Mouse (Mus musculus) thymus, adult 2 months (tissue): ENCODE results near the gene Pkd1. TPM values are rescaled to one million over a fixed set of nuclear protein-coding genes. Genes with fewer than 3 reads are reported as not detected.

Experiments used
- DNase-seq: peaks from one replicate; pipeline ENCODE4 v3.0.0; 2021
- H3K27ac ChIP-seq: fragments of 200-500 bp; 2 replicates; pipeline ENCODE4 v1.5.1; 2012; ENCODE audit warnings: low read length, control low read depth; ENCODE audit not compliant: control insufficient read depth, insufficient read depth
- H3K27me3 ChIP-seq: fragments of 200-500 bp; 2 replicates; pipeline ENCODE4 v1.6.1; 2012; ENCODE audit warnings: mild to moderate bottlenecking, low read length, moderate library complexity, mixed read lengths; ENCODE audit not compliant: control insufficient read depth, insufficient read depth
- H3K36me3 ChIP-seq: fragments of 200-500 bp; 2 replicates; pipeline ENCODE4 v1.6.1; 2012; ENCODE audit warnings: mild to moderate bottlenecking, low read length, moderate library complexity; ENCODE audit not compliant: control insufficient read depth, insufficient read depth
- H3K4me1 ChIP-seq: fragments of 200-500 bp; replicated peaks from 2 replicates; pipeline ENCODE4 v1.6.1; 2012; ENCODE audit warnings: low read length; ENCODE audit not compliant: control insufficient read depth, insufficient read depth
- H3K4me3 ChIP-seq: fragments of 200-500 bp; 2 replicates; pipeline ENCODE4 v1.5.1; 2012; ENCODE audit warnings: mild to moderate bottlenecking, low read length, control low read depth, moderate library complexity; ENCODE audit not compliant: control insufficient read depth, insufficient read depth
- CTCF ChIP-seq: fragments of 200-500 bp; IDR thresholded peaks from 2 replicates; pipeline ENCODE4 v1.5.1; 2012; ENCODE audit warnings: mild to moderate bottlenecking, control low read depth, low read length, moderate library complexity, borderline replicate concordance; ENCODE audit not compliant: control insufficient read depth, poor library complexity, insufficient read depth; ENCODE audit errors: extremely low read depth
- POLR2A ChIP-seq: fragments of 200-500 bp; IDR thresholded peaks from 2 replicates; pipeline ENCODE4 v1.6.1; 2012; ENCODE audit warnings: mild to moderate bottlenecking, low read length, control low read depth, moderate library complexity; ENCODE audit not compliant: control insufficient read depth, poor library complexity, insufficient read depth; ENCODE audit errors: extremely low read depth
- WGBS: fragments of 180-500 bp; shearing (Covaris S2); methylation state at CpG from one replicate; pipeline ENCODE4 v1.1.7; 2018; 5-methylcytosine and 5-hydroxymethylcytosine counted together
- polyA plus RNA-seq: library from polyadenylated mRNA; depleted of rRNA; stranded (reverse); fragments of >200 nt; gene quantifications from 2 replicates; pipeline ENCODE4 v1.2.3, GENCODE M21; 2012

Pkd1 gene
- polyA plus RNA-seq, 1 experiment: 92.8 TPM

GRCm38 (mm10) chr17:24527723-24528559 lies 21.7 kb upstream of the Pkd1 start, which contains the start of gene Traf7:
Gene Traf7, minus strand, starts transcription at chr17:24527938.
- WGBS: under 1% methylated on average over 40 of the region's 40 CpGs

GRCm38 (mm10) chr17:24528560-24528918 lies 21.1 kb upstream of the Pkd1 start:
- H3K4me1 ChIP-seq: peaks cover 23% of the 10 kb centered on the region
- H3K4me3 ChIP-seq: peak overlapping the region; percentile 54
- DNase-seq: no peak
- under 1% methylated on average over 8 of the region's 8 CpGs for WGBS
- H3K27ac ChIP-seq: no peak overlapping the region; the same call in 1 of the 2 replicates
- no peaks in the 10 kb centered on the region for H3K36me3 ChIP-seq
- TF ChIP-seq CTCF (no peak), POLR2A (no peak)
- no peaks in the 10 kb centered on the region for H3K27me3 ChIP-seq

More at GRCm38 (mm10) chr17:24527723-24528559, 21.7 kb upstream of the Pkd1 start, which contains the start of gene Traf7:
- TF ChIP-seq POLR2A: no peak; the same call in 1 of the 2 replicates
- no peak for TF ChIP-seq CTCF
- DNase-seq: peak; percentile 92
- Histone ChIP-seq H3K27ac (peak within 1 kb of the TSS; percentile 54), H3K36me3 (no peaks in the 10 kb centered on the region), H3K4me1 (peaks cover 18% of the 10 kb centered on the region), H3K27me3 (no peaks in the 10 kb centered on the region), H3K4me3 (peak within 1 kb of the TSS; percentile 94)

GRCm38 (mm10) chr17:24529007-24529451 lies 20.6 kb upstream of the Pkd1 start:
- peaks cover 23% of the 10 kb centered on the region for H3K4me1 ChIP-seq
- no peaks in the 10 kb centered on the region for H3K27me3 ChIP-seq
- 9% methylated on average over 4 of the region's 4 CpGs for WGBS
- no peaks in the 10 kb centered on the region for H3K36me3 ChIP-seq
- TF ChIP-seq POLR2A (no peak), CTCF (peak; percentile 84; the same call in 1 of the 2 replicates)
- H3K27ac ChIP-seq: no peak overlapping the region
- H3K4me3 ChIP-seq: no peak overlapping the region; the same call in 1 of the 2 replicates
- DNase-seq: peak; percentile 64

DNA sequence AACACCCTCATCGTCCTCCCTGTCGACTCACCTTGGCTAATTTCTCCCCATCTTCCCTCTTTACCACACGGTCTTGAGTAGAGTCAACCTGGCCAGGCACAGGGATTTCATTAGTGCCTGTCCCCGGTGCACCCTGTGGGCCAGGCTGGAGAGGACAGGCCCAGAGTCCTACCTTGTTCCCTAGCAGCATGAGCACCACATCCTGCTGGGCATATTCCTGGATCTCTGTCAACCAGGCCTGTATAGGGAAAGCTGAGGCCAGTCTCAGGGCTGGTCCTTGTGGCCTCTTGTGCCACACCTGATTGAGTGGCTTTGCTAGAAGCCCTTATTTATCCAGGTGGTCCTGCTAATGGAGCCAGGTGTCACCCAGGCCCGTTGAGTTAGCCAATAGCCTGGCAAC lies 19.8 kb upstream of the Pkd1 start:
- no peaks in the 10 kb centered on the region for H3K27me3 ChIP-seq
- TF ChIP-seq POLR2A: no peak
- no peak for TF ChIP-seq CTCF
- WGBS: 62% methylated on average over 5 of the region's 5 CpGs
- no peak for DNase-seq
- H3K4me3 ChIP-seq: no peak overlapping the region
- H3K36me3 ChIP-seq: no peaks in the 10 kb centered on the region
- H3K27ac ChIP-seq: no peak overlapping the region
- H3K4me1 ChIP-seq: peaks cover 23% of the 10 kb centered on the region

GRCm38 (mm10) chr17:24530361-24531050 lies 19.1 kb upstream of the Pkd1 start:
- WGBS: 89% methylated on average over 8 of the region's 8 CpGs
- no peak for TF ChIP-seq CTCF
- no peak for TF ChIP-seq POLR2A
- H3K36me3 ChIP-seq: no peaks in the 10 kb centered on the region
- H3K4me3 ChIP-seq: no peak overlapping the region
- no peaks in the 10 kb centered on the region for H3K27me3 ChIP-seq
- DNase-seq: no peak
- peaks cover 23% of the 10 kb centered on the region for H3K4me1 ChIP-seq
- no peak overlapping the region for H3K27ac ChIP-seq

GRCm38 (mm10) chr17:24531064-24531463 lies 18.6 kb upstream of the Pkd1 start:
- WGBS: 84% methylated on average over 3 of the region's 3 CpGs
- Histone ChIP-seq H3K27me3 (no peaks in the 10 kb centered on the region), H3K4me1 (peaks cover 23% of the 10 kb centered on the region), H3K4me3 (no peak overlapping the region), H3K27ac (no peak overlapping the region), H3K36me3 (no peaks in the 10 kb centered on the region)
- TF ChIP-seq CTCF: no peak
- no peak for DNase-seq

- Histone ChIP-seq H3K36me3 (no peaks in the 10 kb centered on the region), H3K4me3 (no peak overlapping the region), H3K4me1 (peaks cover 21% of the 10 kb centered on the region), H3K27ac (no peak overlapping the region), H3K27me3 (no peaks in the 10 kb centered on the region)
- no peak for DNase-seq
- WGBS: 96% methylated on average over 7 of the region's 7 CpGs
- TF ChIP-seq POLR2A: no peak
- TF ChIP-seq CTCF: no peak
Observed at GRCm38 (mm10) chr17:24532045-24532444, 17.6 kb upstream of the Pkd1 start.
